Mouse (Mus musculus) ES-Bruce4 (cell line): ENCODE data around the gene Gm17079. TPM values are rescaled to one million over a fixed set of nuclear protein-coding genes. Genes with fewer than 3 reads are reported as not detected.
"Not testable (repeated sequence)": the region's sequence is repeated elsewhere in the genome, so short reads cannot be mapped to it uniquely, and the experiment has no call there.

Source experiments
- H3K27ac ChIP-seq: 2 replicates; pipeline ENCODE4 v1.5.1; 2012; ENCODE audit warnings: low read length, inconsistent platforms; ENCODE audit not compliant: insufficient read depth
- H3K27me3 ChIP-seq: 2 replicates; pipeline ENCODE4 v1.6.1; 2012; ENCODE audit warnings: mild to moderate bottlenecking, low read length, inconsistent platforms; ENCODE audit not compliant: control insufficient read depth, poor library complexity, insufficient read depth, severe bottlenecking
- H3K36me3 ChIP-seq: 2 replicates; pipeline ENCODE4 v1.6.1; 2012; ENCODE audit warnings: inconsistent platforms, mild to moderate bottlenecking, low read length, moderate library complexity; ENCODE audit not compliant: control insufficient read depth, poor library complexity, insufficient read depth, severe bottlenecking
- H3K4me1 ChIP-seq: one replicate; pipeline ENCODE4 v1.8.1; 2011; ENCODE audit warnings: low read length; ENCODE audit not compliant: control insufficient read depth, insufficient read depth
- H3K4me3 ChIP-seq: 2 replicates; pipeline ENCODE4 v1.5.1; 2011; ENCODE audit warnings: low read depth, mild to moderate bottlenecking, low read length
- H3K9ac ChIP-seq: 2 replicates; pipeline ENCODE4 v1.6.1; 2012; ENCODE audit warnings: low read depth, mild to moderate bottlenecking, inconsistent platforms; ENCODE audit not compliant: poor library complexity, severe bottlenecking
- H3K9me3 ChIP-seq: replicated peaks from 2 replicates; pipeline ENCODE4 v1.6.1; 2012; ENCODE audit warnings: mild to moderate bottlenecking, low read length, inconsistent platforms; ENCODE audit not compliant: control insufficient read depth, poor library complexity, insufficient read depth, severe bottlenecking
- CTCF ChIP-seq: IDR thresholded peaks from one replicate; pipeline ENCODE4 v1.8.1; 2011; ENCODE audit warnings: low read depth, low read length
- EP300 ChIP-seq: IDR thresholded peaks from 2 replicates; pipeline ENCODE4 v1.6.1; 2011; ENCODE audit warnings: low read depth, low read length; ENCODE audit not compliant: insufficient read depth
- POLR2A ChIP-seq: IDR thresholded peaks from one replicate; pipeline ENCODE4 v1.8.1; 2011; ENCODE audit warnings: low read length; ENCODE audit not compliant: insufficient read depth
- polyA plus RNA-seq: library from polyadenylated mRNA; stranded (reverse); fragments of >200 nt; gene quantifications from 2 replicates; pipeline ENCODE4 v1.2.4, GENCODE M21; 2011; ENCODE audit warnings: low read depth; ENCODE audit not compliant: missing spikeins, insufficient read depth, insufficient read length

Gm17079 gene
- not detected in 2 replicates for polyA plus RNA-seq

GRCm38 (mm10) chr14:51695368-51695767 is at the start of gene Gm17079:
Gm17079 (minus strand) TSS chr14:51695468.
- H3K27ac ChIP-seq, H3K9me3 ChIP-seq, H3K9ac ChIP-seq, H3K4me3 ChIP-seq, H3K36me3 ChIP-seq, H3K4me1 ChIP-seq, H3K27me3 ChIP-seq: not testable (repeated sequence)

- TF ChIP-seq EP300 = no peak
- no peak for TF ChIP-seq CTCF
- TF ChIP-seq POLR2A = no peak
- Histone ChIP-seq H3K27ac (no peak overlapping the region), H3K4me1 (no peaks in the 10 kb centered on the region), H3K36me3 (no peaks in the 10 kb centered on the region), H3K9me3 (no peaks in the 10 kb centered on the region), H3K4me3 (peak overlapping the region; percentile 34), H3K27me3 (peaks cover 3% of the 10 kb centered on the region; the same call in 1 of the 2 replicates), H3K9ac (peak overlapping the region; percentile 6; the same call in 1 of the 2 replicates)
Observed at GRCm38 (mm10) chr14:51740347-51741170, 45.3 kb upstream of the Gm17079 start.

- Histone ChIP-seq H3K27ac (no peak overlapping the region), H3K4me3 (peak overlapping the region; percentile 22; the same call in 1 of the 2 replicates), H3K36me3 (no peaks in the 10 kb centered on the region), H3K27me3 (peaks cover 3% of the 10 kb centered on the region; the same call in 1 of the 2 replicates), H3K4me1 (no peaks in the 10 kb centered on the region), H3K9me3 (no peaks in the 10 kb centered on the region), H3K9ac (no peak overlapping the region)
- TF ChIP-seq CTCF (no peak), EP300 (no peak), POLR2A (no peak)
Observed at GRCm38 (mm10) chr14:51739150-51739993, 44.1 kb upstream of the Gm17079 start.

- no peak for TF ChIP-seq CTCF
- no peak for TF ChIP-seq EP300
- no peak for TF ChIP-seq POLR2A
- Histone ChIP-seq H3K4me3 (peak overlapping the region; percentile 27), H3K36me3 (no peaks in the 10 kb centered on the region), H3K9me3 (no peaks in the 10 kb centered on the region), H3K27ac (no peak overlapping the region), H3K27me3 (peaks cover 3% of the 10 kb centered on the region; the same call in 1 of the 2 replicates), H3K4me1 (no peaks in the 10 kb centered on the region), H3K9ac (no peak overlapping the region)
Observed at GRCm38 (mm10) chr14:51738411-51739149, 43.3 kb upstream of the Gm17079 start.

- H3K4me1 ChIP-seq = no peaks in the 10 kb centered on the region
- H3K36me3 ChIP-seq = no peaks in the 10 kb centered on the region
- H3K27me3 ChIP-seq = peaks cover 3% of the 10 kb centered on the region; the same call in 1 of the 2 replicates
- H3K9ac ChIP-seq = no peak overlapping the region
- no peaks in the 10 kb centered on the region for H3K9me3 ChIP-seq
- H3K27ac ChIP-seq = no peak overlapping the region
- TF ChIP-seq POLR2A (no peak), EP300 (no peak), CTCF (no peak)
- H3K4me3 ChIP-seq = peak overlapping the region; percentile 39
Observed at GRCm38 (mm10) chr14:51737967-51738366, 42.7 kb upstream of the Gm17079 start.
